Mouse (Mus musculus) kidney, postnatal 0 days (tissue): ENCODE data around the gene Slc7a11. TPM values are rescaled to one million over a fixed set of nuclear protein-coding genes. Genes with fewer than 3 reads are reported as not detected.
"Not testable (repeated sequence)": the region's sequence is repeated elsewhere in the genome, so short reads cannot be mapped to it uniquely, and the experiment has no call there.

ENCODE experiments used
- ATAC-seq: fragments of 200-750 bp; cut with Nextera tagmentation; replicated peaks from 2 replicates; pipeline ENCODE4 v1.8.0; 2017; ENCODE audit warnings: low read depth, moderate number of reproducible peaks, moderate TSS enrichment, moderate library complexity; ENCODE audit not compliant: low FRiP score
- DNase-seq: peaks from one replicate; pipeline ENCODE4 v3.0.0-alpha.2; 2016; ENCODE audit warnings: low spot score
- H3K27ac ChIP-seq: fragments of 300-500 bp; sonication (generic); 2 replicates; pipeline ENCODE4 v1.5.1; 2014; ENCODE audit warnings: mild to moderate bottlenecking
- H3K27me3 ChIP-seq: fragments of 300-500 bp; sonication (generic); 2 replicates; pipeline ENCODE4 v1.6.1; 2014; ENCODE audit warnings: low read length, mixed read lengths; ENCODE audit not compliant: insufficient read depth
- H3K36me3 ChIP-seq: fragments of 300-500 bp; sonication (generic); 2 replicates; pipeline ENCODE4 v1.6.1; 2014; ENCODE audit warnings: low read length, mixed read lengths; ENCODE audit not compliant: insufficient read depth
- H3K4me1 ChIP-seq: fragments of 300-500 bp; sonication (generic); replicated peaks from 2 replicates; pipeline ENCODE4 v1.6.1; 2014; ENCODE audit warnings: antibody characterized with exemption, low read length, mixed read lengths; ENCODE audit not compliant: insufficient read depth
- H3K4me2 ChIP-seq: fragments of 300-500 bp; sonication (generic); 2 replicates; pipeline ENCODE4 v1.6.1; 2014; ENCODE audit warnings: mild to moderate bottlenecking, low read length, moderate library complexity, mixed read lengths
- H3K4me3 ChIP-seq: fragments of 300-500 bp; sonication (generic); replicated peaks from 2 replicates; pipeline ENCODE4 v1.5.1; 2014; ENCODE audit warnings: low read depth, low read length
- H3K9ac ChIP-seq: fragments of 300-500 bp; sonication (generic); 2 replicates; pipeline ENCODE4 v1.6.1; 2014; ENCODE audit warnings: low read depth, low read length
- H3K9me3 ChIP-seq: fragments of 300-500 bp; sonication (generic); replicated peaks from 2 replicates; pipeline ENCODE4 v1.6.1; 2016; ENCODE audit warnings: low read length, inconsistent platforms, mixed read lengths
- CTCF ChIP-seq: IDR thresholded peaks from 2 replicates; pipeline ENCODE4 v1.5.1; 2016; ENCODE audit warnings: antibody characterized with exemption, low read depth, mild to moderate bottlenecking, moderate library complexity
- WGBS: fragments of 180-500 bp; shearing (Covaris S2); extraction: QIAGEN DNeasy Blood & Tissue Kit; methylation state at CpG from one replicate; pipeline ENCODE4 v1.1.7; 2014; 5-methylcytosine and 5-hydroxymethylcytosine counted together
- polyA plus RNA-seq: library from polyadenylated mRNA; unstranded; fragments of >200 nt; fragmentation: Nextera tagmentation; extraction: Ambion mirVana; gene quantifications from 2 replicates; pipeline ENCODE4 v1.2.1, GENCODE M21; 2015

Gene Slc7a11
- polyA plus RNA-seq, 1 experiment from 2014 or later: 0.20 TPM

DNA sequence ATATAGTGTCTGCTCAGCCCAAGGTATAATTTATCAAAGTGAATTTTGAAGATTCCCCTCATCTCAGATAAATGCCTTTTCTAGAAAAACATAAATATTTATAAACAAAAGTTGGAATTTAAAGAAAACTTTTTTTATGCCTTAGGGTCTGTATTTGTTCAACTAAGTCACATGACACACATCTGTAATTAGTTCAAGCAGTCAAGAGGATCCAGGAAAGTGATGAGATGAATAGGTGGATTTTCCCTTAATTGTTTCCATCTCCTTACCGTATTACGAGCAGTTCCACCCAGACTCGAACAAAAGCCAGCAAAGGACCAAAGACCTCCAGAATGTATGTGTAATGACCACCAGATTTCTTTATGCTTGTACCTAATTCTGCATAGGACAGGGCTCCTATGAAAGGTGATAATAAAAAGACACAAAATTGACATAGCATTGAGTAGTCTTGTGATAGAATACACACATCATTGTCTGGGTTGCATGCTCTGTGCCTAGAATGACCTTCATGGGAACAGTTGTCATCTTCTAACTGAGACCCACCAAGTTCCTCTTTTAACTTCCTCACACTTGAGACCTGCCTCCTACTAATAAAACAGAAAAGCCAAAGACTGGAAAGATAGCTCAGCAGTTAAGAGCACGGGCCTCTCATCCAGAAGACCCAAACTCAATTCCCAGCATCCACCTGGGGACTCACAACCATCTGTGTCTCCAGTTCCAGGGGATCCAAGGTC lies 4.7 kb downstream of the Slc7a11 start:
- no peak overlapping the region for H3K9ac ChIP-seq
- ATAC-seq (no peak), DNase-seq (no peak)
- H3K4me1 ChIP-seq: no peaks in the 10 kb centered on the region
- H3K4me2 ChIP-seq: no peak overlapping the region
- H3K27ac ChIP-seq: no peak overlapping the region
- WGBS: 66% methylated on average over 4 of the region's 4 CpGs
- H3K36me3 ChIP-seq: no peaks in the 10 kb centered on the region
- H3K4me3 ChIP-seq: no peak overlapping the region
- TF ChIP-seq CTCF: no peak
- H3K27me3 ChIP-seq: no peaks in the 10 kb centered on the region
- no peaks in the 10 kb centered on the region for H3K9me3 ChIP-seq

DNA sequence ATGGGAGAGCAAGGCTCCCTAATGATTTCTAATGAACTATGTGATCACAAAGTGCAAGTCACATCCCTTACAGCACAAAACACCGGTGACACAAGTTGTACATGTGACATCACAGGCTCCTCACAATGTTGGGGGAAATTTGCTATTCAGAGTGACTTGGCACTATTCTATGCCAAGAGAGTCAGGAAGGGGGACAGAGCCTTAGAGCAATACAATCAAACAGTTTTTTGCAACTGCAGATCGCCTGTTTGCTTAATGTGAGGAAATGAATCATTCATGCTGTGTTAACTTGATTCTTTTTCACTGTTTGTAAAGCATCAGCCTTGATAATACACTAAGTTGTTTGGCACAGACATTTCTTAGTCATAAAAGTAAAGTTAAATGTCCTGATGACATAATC lies 5.3 kb downstream of the Slc7a11 start:
- DNase-seq, H3K9me3 ChIP-seq, H3K27ac ChIP-seq, H3K4me2 ChIP-seq, H3K36me3 ChIP-seq, ATAC-seq, H3K4me1 ChIP-seq, H3K27me3 ChIP-seq, H3K4me3 ChIP-seq, H3K9ac ChIP-seq: not testable (repeated sequence)
- 41% methylated on average over 2 of the region's 2 CpGs for WGBS

DNA sequence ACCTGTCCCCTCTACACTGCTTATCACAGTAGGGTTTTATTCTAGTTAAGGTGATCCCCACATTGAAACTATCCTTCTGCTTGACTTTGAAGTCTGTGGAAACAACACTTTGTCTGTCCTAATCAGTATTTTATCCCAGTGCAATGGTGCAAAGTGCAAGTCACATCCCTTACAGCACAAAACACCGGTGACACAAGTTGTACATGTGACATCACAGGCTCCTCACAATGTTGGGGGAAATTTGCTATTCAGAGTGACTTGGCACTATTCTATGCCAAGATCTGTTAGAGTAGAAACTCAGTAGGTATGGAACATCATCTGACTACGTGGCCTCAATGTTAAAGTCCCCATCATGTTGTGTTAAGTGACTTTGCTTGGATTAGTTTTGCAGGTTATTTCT lies 7.0 kb downstream of the Slc7a11 start:
- not testable (repeated sequence) for DNase-seq, H3K36me3 ChIP-seq, H3K4me2 ChIP-seq, H3K9me3 ChIP-seq, H3K9ac ChIP-seq, H3K27ac ChIP-seq, H3K27me3 ChIP-seq, H3K4me1 ChIP-seq, H3K4me3 ChIP-seq, ATAC-seq
- WGBS: 96% methylated on average over 2 of the region's 2 CpGs

DNA sequence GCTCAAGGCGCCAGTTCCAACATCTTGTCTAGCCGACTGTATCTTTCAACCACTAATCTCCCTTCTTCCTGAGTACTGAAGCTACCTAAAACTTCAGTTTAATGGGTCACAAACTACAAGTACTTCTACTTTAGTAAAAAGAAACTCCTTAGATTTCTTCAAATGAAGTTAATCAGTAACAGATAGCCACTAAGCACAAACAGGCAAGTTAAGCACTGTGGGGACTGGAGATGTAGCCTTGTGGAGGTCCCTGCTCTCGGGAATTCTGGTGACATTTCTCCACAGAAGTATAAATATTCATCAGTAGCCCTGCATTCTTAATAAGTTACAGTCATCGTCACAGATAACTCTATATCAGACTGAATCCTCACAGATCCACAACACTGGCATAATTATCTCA lies 9.6 kb downstream of the Slc7a11 start:
- DNase-seq (peak; percentile 20), ATAC-seq (peak; percentile 40; the same call in 1 of the 2 replicates)
- WGBS: 44% methylated on average over 4 of the region's 4 CpGs
- Histone ChIP-seq H3K36me3 (no peaks in the 10 kb centered on the region), H3K4me1 (no peaks in the 10 kb centered on the region), H3K27me3 (no peaks in the 10 kb centered on the region), H3K4me2 (no peak overlapping the region), H3K9me3 (no peaks in the 10 kb centered on the region), H3K27ac (no peak overlapping the region), H3K4me3 (no peak overlapping the region), H3K9ac (no peak overlapping the region)
- no peak for TF ChIP-seq CTCF

DNA sequence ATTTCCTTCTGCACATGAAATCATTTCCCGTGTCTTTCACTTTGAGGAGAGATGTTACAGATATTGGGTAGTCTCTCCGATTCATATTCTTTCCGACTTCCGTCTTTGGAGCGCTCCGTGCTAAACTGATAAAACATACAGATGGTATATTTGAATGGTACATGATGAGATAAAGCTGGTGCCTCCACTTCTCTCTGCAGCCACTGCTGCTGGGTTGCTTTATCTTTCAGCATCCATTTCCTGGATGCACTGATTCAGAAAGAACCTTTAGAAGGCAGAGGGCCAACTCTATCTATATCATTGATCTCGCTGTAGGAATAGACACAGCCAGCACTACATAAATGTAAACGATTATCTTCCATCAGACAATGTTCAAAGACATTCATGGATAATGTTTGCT lies 12.6 kb downstream of the Slc7a11 start:
- DNase-seq (no peak), ATAC-seq (no peak)
- H3K4me3 ChIP-seq: no peak overlapping the region
- TF ChIP-seq CTCF: no peak
- WGBS: 82% methylated on average over 8 of the region's 8 CpGs
- H3K27ac ChIP-seq: no peak overlapping the region
- H3K36me3 ChIP-seq: no peaks in the 10 kb centered on the region
- H3K4me1 ChIP-seq: no peaks in the 10 kb centered on the region
- H3K9me3 ChIP-seq: no peaks in the 10 kb centered on the region
- H3K9ac ChIP-seq: no peak overlapping the region
- H3K27me3 ChIP-seq: no peaks in the 10 kb centered on the region
- no peak overlapping the region for H3K4me2 ChIP-seq

DNA sequence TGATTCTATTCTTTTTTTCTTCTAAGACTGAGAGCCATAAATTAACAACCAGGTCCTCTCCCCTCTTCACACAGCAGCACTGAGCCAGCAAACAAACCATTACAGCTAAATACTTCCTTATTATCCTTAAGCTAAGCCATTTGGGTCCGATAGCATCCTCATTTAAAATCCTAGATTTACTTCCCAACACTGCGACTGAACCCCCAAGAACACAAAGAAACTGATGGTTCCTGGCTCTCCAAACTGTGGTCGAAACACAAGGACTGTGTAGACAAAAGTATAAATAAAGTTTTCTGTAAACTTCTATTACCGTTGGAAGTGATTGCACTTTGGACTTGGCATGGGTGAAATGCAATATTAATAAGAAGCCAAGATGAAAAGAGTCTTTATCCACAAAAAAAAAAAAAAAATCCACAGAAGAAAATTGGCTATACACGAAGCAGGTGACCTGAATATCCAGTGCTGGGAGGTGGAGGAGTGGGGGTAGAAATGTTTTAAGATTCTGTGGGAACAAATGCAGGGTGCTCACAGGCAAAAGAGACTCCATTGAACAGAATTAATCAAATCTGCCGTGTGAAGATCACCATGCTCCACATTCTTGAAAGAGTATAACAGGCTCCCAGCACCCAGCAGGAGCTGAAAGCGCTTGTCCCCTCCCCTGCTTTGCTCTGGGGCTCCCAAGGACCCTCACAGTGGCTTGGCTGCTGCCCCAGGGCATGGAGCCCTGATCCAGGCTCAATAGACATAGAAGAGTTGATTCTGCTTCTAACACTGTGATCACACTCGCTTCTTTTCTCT lies 21.7 kb downstream of the Slc7a11 start:
- Histone ChIP-seq H3K27ac (no peak overlapping the region), H3K36me3 (no peaks in the 10 kb centered on the region), H3K4me2 (no peak overlapping the region), H3K9me3 (no peaks in the 10 kb centered on the region), H3K4me1 (no peaks in the 10 kb centered on the region), H3K4me3 (no peak overlapping the region), H3K9ac (no peak overlapping the region), H3K27me3 (no peaks in the 10 kb centered on the region)
- no peak for ATAC-seq
- TF ChIP-seq CTCF: no peak
- DNase-seq: no peak
- 75% methylated on average over 8 of the region's 8 CpGs for WGBS
